Mouse (Mus musculus): ENCODE results near the gene Nodal.

Gene Nodal

DNA sequence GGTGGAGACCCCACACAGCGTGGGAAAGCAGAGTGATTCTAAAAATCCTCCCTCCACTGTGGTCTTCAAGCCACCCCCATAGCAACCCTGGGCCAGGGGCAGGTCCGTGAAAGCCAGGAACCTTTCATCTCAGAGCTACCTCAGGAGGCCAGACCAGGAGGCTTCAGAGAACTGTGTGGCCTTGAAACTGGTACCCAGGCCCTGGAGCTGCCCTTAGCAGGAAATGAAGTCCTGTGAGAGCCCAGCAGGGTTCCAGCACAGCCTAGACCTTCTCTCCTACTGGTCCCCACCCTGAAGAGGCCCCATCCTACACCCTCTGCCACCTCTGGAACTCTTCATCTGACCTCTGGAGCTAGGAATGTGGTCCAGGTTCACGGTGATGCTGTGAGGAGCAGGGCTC lies 19.6 kb upstream of the Nodal start:
- no peak for DNase-seq (ENCODE audit: low spot score in 2 of 2)

DNA sequence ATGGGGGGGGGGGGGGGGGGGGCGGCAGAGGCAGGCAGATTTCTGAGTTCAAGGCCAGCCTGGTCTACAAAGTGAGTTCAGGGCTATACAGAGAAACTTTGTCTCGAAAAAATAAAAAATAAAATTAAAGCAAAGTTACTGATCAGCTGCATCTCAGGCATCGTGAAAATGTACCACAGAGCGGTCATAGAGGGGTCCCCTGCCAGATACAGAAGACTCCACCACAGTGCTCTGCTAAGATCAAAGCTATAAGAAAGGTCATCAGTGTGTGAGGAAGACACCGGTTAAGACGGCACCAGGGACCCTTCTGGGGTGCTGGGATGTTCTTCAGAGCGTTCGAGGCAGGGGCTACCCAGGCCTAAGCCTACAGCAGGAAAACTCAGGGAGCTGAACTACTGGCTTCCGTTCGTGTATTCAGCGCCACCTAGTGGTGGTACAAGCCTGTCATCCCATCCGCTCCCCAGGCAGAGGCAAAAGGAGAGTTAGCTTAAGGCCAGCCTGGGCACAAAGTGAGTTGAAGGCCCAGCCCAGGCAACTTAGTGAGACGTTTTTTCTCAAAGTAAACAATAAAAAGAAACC lies 18.5 kb upstream of the Nodal start:
- DNase-seq (ENCODE audit: low spot score in 2 of 2) = peak; percentile 52 to 58

DNA sequence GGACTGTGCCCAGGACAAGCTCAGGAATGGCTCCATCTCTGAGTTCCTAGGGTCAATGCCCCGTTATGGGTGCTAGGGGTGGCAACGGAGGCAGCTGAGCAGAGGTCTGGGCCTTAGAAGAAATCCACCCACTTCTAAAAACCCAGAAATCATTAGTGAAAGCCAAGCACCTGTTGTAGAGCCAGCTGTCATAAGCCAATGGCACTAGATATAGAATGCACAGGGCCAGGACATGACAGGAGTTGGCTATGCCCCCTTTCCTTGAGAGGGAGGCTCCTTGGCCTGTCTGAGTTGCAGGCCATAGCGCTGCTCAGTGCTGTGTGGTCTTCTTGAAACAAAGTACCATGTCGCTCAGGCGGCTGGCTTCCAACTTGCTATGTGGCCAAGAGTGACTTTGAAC lies 17.4 kb upstream of the Nodal start:
- DNase-seq (ENCODE audit: low spot score in 2 of 2) = no peak

DNA sequence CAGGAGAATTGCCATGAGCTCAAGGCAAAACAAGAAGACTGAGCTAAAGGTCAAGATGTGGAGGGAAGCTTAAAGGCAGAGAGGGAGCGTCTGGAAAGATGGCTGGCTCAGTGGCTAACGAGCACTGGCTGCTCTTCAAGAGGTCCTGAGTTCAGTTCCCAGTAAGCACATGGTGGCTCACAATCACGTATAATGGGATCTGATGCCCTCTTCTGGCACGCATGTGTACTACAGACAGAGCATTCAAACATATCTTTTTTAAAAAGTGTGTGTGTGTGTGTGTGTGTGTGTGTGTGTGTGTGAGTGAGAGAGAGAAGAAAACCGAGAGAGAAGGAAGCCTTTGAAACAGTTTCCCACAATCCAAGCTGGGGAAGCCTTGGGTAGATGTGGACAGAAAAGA lies 15.3 kb upstream of the Nodal start:
- DNase-seq (ENCODE audit: low spot score in 2 of 2) = no peak

DNA sequence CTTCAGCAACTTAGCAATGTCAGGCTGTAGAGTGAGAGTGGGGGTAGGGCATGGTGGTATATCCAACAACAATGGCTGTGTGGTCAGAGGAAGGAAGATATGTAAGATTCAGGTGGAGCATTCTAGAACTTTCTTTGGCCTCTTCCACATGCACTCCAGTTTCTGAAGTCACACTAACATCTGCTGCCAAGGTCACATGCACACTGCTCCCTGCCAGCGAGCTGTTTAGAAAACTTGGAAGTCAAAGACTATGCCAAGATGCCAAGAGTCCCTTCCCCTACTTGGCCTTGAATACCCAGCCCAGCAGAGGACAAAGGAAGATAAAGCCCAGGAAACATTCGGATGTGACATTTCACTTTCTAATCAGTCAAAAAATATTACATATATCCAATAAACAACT lies 14.9 kb upstream of the Nodal start:
- DNase-seq (ENCODE audit: low spot score in 2 of 2) = no peak

DNA sequence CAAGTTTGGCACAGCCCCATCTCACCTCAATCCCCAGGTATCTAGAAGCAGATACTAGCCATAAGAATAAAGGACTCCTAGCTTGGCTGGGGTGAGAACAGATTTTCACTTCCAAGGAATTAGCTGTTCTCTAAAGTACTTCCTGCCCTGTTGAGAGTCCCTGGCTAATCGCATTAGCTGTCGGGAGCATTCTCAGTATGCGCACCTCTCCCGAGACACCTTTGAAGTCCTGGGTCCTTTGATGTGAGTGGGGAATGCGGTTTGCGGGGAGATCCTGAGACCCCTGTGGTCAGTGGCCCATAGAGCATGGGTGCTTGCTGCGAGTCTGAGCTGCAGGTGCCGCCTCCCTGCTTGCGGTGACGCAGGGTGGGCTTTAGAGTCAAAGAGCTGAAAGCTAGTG lies 11.8 kb upstream of the Nodal start:
- no peak for DNase-seq (ENCODE audit: low spot score in 2 of 2)

DNA sequence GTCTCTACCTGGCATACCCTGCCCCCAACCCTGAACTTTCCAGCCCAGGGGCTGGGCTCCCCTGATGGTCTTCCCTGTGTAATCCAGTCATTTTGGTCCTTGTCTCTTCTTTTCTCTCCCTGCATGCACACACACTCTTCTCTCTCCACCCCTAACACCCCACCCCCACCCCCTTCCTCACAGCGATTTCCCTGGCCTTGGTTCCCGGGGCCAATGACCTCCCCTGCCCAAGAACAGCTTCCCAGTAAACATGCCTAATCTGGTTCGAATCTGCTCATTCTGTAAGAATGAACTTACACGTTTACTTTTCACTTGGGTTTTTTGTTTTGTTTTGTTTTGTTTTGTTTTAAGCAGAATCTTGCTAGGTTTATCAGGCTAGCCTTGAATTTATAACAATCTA lies 8.0 kb upstream of the Nodal start:
- DNase-seq (ENCODE audit: low spot score in 2 of 2) = no peak

DNA sequence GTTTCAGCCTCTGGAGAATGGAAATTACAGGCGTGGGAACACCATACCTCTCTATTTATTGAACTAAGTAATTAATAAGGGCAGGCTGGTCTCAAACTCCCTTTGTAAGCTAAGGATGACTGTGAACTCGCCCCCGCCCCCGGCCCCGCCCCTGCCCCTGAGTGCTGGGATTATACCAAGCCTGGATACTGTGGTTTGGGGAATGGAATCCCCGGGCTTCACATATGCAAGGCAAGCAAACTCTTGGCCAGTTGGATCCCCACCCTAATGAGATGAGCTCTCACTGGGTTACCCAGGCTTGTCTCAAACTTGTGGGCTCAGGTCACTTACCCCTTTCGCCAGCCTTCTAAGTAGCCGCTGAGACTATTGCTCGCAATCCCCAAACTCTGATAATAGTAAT lies 7.6 kb upstream of the Nodal start:
- DNase-seq (ENCODE audit: low spot score in 2 of 2) = no peak

DNA sequence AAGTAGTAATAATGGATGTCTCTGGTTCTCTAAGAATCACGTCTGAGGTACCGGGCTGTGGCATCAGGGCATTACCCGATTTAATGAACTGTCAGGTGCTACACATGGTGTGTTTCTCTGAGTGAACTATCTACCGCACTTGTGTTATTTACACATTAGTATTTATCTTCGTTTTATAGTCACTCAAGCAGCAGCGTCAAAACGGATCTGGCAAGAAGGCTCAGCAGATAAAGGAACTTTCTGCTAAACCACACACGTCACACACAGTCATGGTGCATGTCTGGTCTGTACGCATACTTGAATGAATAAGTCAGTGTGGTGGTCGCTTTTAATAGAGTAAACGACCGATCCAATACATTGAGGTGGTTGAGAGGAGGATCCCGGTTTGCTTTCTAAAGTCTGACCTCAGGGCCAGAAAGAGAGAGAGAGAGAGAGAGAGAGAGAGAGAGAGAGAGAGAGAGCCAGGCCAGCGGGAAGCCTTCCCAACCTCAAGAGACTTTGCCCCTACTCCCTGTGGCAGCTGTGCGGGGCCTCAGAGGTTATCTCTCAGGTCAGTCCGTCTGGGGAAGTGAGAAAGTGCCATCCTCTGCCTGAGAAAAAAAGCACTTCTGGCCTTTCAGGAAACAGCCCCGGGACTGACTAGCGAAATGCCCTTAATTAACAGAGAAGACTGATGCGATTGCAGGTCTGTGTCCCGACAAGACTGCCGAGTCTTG lies 4.7 kb upstream of the Nodal start:
- DNase-seq (ENCODE audit: low spot score in 2 of 2) = no peak

DNA sequence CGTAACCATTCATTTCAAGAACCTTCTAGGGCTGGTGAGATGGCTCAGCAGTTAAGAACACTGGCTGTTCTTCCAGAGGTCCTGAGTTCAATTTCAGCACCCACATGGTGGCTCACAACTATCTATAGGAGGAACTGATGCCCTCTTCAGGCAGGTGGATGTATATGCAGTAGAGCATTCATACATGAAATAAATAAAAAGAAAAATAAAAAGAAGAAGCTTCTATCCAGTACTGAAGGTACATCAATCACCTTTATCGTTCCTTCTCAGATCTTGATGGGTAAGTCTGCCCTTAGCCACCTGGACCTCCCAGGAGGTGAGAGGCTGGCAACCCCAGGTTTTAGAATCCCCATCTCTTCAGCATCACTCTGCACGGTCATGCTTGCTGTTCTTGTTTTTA lies 2.5 kb upstream of the Nodal start:
- DNase-seq (ENCODE audit: low spot score in 2 of 2) = no peak

DNA sequence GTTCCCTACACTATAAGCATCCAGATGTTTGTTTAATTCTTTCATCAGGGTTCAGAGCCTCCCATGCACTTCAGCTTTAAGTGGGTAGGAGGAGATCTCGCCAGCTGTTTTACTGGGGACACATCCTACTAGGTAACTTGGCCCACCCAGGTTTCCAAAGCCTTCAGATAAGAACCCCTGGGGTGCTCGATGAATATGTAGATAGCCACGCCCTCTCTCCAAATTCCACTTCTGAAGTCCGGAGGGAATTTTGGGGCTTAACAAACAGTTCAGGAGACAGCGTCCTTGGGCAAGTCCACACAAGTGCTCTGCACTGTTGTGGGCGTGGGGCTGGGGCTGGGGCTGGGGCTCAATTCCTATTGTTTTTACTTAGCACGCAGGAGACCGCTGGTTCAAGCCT lies 1.9 kb upstream of the Nodal start:
- no peak for DNase-seq (ENCODE audit: low spot score in 2 of 2)

DNA sequence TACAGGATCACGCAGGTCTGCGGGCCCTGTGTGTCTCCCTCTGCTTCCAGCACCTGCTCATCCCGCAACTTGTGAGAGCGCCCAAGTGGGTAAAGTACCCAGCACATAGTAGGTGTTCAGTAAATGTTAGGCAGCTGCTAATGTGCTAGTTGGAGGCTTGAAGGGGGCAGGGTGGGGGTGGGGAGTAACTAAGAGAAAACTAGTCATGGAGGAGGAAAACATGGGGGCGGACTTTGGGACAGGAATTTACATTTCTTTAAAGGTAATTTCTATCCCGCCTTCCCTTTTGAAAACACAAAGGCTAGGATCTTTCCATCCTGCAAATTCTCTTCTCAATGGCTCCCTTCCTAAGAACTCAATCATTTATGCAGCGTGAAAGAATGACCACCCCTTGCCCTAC lies 1.2 kb upstream of the Nodal start:
- no peak for DNase-seq (ENCODE audit: low spot score in 2 of 2)

DNA sequence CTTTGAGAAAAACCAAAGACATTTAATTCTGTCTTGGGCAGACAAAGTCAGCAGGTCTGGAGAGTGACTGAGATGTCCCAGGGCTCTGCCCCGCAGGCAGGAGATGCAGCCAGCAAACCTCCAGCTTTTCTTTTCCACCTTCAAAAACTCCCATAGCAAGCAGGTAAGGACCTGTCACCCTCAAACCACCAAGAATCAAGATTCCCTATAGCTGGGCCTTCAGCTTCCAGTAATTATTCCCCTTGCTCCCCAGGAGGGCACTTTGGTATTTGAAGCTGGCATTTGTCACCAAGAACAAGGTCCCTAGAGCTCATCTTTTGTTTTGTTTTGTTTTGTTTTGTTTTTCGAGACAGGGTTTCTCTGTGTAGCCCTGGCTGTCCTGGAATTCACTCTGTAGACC lies 726 bp upstream of the Nodal start:
- DNase-seq (ENCODE audit: low spot score in 2 of 2) = no peak

DNA sequence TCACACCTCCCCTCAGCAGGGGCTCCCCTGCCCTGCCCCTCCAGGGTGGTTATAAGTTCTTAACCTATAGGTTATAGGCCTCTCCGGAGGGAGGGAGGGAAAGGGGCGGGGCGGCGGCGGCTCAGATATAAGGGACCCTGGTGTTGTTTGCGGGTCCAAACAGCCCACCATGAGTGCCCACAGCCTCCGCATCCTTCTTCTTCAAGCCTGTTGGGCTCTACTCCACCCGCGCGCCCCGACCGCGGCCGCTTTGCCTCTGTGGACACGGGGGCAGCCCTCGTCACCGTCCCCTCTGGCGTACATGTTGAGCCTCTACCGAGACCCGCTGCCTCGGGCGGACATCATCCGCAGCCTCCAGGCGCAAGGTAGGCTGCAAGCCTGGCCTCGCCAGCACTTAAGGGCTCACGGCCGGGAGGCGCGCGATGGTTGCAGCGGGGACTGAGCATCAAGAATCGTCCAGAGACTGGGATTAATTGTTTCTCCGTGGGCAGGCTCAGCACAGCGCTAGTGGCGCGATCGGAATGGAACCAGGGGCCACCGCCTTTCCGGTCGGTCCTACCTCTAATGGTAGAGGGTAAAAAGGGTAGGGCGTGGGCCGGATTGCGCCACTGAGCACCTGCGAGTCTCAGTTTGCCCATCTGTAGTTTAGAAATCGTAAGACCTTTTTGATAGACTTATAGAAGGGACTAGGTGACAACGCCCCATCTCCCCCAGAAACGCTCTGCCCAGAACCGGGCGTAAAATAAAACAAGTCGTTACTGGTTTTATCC lies 544 bp downstream of the Nodal start:
- DNase-seq (ENCODE audit: low spot score in 2 of 2) = peak in 1 of 2 experiments; percentile 6

DNA sequence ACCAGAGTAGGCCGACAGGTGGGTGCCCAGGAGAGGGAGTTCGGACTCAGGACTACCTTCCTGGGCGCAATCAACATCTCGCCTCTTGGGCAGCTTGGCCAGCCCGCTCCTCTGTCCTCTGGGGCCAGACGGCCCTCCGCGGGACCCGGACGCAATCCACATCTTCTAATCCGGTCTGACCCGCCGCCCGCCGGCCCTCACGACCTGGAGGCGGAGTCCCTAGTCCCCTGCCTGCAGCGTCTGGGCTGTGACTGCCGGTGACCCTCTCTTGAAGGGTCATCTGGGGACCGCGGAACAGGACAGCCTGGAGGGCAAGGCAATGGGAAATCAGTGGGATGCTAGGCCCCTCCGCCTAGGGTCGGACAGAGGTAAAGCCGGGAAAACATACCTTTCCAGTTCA lies 1.4 kb downstream of the Nodal start:
- DNase-seq (ENCODE audit: low spot score in 2 of 2) = no peak

DNA sequence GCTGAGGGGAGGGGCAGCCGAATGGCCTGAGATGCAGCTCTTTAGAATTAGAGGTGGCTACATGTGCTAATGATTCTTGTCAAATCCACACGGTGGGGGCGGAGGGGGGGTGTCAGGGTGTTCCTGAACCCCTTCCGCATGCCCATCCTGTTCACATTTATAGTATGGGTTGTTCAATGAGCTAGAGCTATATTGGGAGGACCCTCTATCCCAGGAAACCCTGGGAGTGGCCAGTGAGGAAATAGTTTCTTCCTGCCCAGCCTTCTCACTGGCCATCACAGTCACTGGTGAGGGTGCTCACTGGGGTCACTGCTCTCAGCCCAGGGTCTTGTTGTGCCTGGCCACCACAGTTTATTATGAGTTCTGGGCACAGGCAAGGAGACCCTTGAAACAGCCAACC lies 2.2 kb downstream of the Nodal start:
- DNase-seq (ENCODE audit: low spot score in 2 of 2) = no peak

DNA sequence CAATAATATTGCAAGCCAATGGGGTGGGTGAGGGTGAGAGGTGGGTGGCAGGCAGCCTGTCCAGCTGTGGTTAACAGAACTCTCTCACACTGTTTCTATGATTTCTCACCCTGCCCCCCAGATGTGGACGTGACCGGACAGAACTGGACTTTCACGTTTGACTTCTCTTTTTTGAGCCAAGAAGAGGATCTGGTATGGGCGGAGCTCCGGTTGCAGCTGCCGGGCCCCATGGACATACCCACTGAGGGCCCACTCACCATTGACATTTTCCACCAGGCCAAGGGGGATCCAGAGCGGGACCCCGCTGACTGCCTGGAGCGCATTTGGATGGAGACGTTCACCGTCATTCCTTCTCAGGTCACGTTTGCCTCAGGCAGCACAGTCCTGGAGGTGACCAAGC lies 5.1 kb downstream of the Nodal start:
- peak in 1 of 2 experiments; percentile 12 for DNase-seq (ENCODE audit: low spot score in 2 of 2)

DNA sequence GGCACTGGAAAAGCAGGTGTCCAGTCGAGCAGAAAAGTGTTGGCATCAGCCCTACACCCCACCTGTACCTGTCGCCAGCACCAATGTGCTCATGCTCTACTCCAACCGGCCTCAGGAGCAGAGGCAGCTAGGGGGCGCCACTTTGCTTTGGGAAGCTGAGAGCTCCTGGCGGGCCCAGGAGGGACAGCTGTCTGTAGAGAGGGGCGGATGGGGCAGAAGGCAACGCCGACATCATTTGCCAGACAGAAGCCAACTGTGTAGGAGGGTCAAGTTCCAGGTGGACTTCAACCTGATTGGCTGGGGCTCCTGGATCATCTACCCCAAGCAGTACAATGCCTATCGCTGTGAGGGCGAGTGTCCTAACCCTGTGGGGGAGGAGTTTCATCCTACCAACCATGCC lies 5.5 kb downstream of the Nodal start:
- peak; percentile 17 to 29 for DNase-seq (ENCODE audit: low spot score in 2 of 2)

DNA sequence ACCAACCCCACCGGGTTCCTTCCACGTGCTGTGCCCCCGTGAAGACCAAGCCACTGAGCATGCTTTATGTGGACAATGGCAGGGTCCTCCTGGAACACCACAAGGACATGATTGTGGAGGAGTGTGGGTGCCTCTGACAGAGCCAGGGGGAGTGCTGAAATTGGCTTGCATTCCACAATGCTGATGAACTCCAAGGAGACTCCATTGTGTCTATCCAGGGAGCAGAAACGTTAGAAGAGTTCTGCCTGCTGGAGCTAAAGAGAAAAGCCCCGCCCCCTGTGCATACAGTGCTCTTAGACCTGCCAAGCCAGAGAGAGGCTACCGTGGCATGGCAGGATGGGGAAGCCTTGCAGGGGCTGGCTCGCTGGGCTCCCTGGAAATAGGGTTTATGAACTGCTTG lies 6.7 kb downstream of the Nodal start:
- DNase-seq (ENCODE audit: low spot score in 2 of 2) = no peak

DNA sequence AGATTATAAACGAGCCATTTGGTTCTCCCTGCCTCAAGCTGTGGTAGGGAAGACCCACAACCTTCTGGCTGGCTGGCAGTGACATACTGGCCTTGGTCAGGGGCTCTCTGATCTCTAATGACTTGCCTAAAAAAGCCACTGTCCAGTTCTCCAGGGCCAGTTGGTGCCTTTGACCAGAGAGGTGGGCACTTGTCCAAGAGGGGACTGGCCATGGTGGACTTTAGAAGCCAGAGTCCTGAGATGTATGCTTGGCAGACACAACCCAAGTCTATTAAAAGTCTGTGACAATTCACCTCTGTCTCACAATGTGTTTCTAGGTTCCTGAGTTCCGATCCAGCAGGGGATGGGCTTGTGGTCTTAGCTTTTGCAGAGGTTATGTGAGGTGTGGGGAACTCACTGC lies 7.3 kb downstream of the Nodal start:
- DNase-seq (ENCODE audit: low spot score in 2 of 2) = no peak

DNA sequence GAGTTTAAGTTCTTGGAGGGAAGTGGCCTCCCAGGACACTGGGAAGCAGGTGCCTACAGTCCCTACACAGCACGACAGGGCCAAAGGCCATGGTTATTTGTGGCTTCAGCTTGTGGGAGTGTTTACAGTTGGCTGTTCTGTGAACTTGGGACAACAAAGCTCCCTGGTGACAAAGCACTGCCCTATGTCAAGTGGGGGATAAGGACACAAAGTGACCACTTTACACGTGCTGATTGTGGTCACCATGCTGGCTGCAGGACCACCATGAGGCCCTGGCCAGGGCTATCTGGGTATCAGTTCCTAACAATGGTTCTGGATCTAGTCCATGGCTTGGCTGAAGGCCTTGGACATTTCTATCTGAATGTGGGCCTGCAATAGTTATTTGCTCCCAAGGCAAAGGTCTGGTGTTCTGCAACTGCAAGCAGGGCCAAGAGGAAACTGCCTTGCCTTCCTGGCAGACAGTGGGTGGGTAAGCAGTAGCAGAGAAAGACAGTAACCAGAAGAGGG lies 8.5 kb downstream of the Nodal start:
- no peak for DNase-seq (ENCODE audit: low spot score in 2 of 2)

DNA sequence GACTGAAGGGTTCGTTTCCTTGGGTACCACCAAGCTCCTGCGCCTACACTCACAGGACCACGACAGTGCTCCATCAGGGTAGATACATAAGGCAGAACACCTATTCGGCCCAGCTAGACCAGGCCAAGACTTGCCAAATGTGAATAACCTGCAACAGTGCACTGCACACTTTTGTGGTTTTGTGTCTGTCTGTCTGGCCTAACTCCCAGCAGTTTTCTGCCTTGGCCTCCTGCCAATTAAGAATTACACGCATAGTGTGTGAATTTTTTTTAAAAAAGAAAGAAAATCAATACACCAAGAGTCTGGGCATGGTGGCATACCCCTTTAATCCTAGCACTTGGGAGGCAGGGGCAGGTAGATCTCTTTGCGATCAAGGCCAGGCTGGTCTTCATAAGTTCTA lies 10.2 kb downstream of the Nodal start:
- no peak for DNase-seq (ENCODE audit: low spot score in 2 of 2)

DNA sequence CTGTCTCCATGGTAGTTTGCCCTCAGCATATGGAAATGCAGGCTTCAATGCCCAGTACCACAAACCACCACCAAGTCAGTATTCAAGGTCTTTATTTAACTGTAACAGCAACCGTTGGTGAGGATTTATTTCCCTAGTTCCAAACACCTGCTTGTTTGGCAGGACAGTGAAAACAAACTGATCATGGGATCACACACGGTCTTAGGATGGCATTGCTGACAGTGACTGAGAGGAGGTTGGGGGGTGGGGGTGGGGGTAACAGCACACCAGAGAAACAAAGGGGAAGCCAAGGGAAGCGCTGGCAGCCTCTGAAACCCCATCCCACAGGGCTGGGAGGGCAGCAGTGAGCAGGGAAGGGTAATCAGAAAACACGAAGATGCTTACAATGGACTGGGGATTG lies 10.6 kb downstream of the Nodal start:
- no peak for DNase-seq (ENCODE audit: low spot score in 2 of 2)
